Mouse (Mus musculus) T-helper 17 cell (primary cell): ENCODE results near the gene Cfap61.

Source experiments
- in situ Hi-C, 2 experiments: fragments of 300-600 bp; cut with MboI, MseI; formaldehyde crosslinking; loops; 1 replicate in 1 of 2; 2 replicates in 1 of 2; pipeline ENCODE4 v1.15.1; 2025; ENCODE audit warnings: high pct_unique_total_duplicates in 2 of 2

Gene Cfap61

DNA sequence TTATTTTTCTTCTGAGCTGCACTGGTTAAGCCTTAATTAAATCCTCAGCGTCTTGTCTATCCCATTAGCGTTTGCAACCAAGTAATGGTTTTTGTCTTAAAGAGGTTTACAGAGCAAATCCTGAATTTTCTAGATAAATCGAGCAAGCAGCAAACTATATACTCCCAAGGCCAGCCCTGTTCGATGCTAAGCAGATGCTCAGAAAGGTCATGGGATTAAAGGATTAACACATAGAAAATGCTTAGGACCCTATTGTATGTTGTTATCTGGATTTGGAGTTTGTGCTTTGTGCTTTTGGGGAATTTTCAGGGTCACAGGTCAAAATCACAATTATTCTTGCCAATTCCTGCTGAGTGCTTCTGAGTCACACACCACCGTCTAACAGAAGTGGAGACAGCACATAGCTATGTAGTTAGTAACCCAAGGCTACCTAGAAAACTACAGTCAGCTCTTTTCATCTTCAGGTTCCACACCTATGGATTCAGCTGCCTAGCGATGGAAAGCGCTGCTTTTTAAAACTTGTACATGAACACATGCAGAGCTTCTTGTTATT, 13.9 kb downstream of the Cfap61 start:
- in situ Hi-C loops = no loop called here

DNA sequence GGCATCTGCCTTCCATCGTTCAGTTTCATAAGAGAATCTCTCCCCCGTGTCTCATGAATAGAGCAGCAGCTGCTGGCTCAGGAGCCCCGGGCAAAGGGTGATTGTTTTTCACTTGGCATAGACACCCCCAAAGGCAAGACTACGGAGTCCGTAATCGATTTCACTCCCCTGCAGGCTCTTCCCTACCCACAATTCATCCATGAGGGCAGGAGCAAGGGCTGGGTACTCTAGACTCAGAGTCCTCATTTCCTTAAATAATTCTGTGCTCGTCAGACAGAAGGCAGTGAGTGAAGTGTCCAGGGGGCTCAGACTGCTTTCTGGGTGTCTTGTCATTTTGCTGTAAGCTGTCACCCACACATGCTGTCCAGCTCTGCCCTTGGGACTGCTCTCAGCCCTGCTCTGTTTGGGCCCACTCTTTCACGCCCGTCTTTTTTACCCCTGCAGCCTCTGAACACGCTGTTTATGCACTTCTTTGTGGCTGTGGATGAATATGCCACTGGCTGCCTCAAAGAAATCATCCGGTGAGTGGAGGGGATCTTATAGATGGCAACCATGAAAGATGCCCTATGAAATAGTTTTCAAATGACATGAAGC, 15.0 kb downstream of the Cfap61 start:
- in situ Hi-C loops = loop anchor here (5.0 to 10.0 kb wide), 3 partner anchors 242 to 478 kb away; no protein-coding TSS in a partner anchor

DNA sequence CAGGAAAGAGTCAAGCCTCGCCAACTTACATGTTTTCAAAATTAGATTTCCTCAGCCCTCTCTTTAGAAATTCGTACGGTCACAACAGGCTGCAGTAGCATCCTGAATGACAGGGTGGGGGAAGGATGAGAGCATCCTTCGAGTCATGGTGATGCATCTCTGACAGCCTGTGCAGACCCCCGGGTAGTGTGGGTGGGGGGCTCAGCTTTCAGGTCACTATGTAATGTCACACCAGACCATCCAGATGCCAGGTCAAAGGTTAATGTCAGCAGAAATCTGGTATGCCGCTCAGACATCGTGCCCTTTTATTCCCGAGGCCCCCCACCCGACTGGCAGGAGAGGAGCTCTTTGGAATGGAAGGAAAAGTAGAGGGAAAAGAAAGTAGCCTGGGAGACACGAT, 15.7 kb downstream of the Cfap61 start:
- in situ Hi-C loops = loop anchor here (5.0 to 10.0 kb wide), 3 partner anchors 243 to 477 kb away; no protein-coding TSS in a partner anchor

DNA sequence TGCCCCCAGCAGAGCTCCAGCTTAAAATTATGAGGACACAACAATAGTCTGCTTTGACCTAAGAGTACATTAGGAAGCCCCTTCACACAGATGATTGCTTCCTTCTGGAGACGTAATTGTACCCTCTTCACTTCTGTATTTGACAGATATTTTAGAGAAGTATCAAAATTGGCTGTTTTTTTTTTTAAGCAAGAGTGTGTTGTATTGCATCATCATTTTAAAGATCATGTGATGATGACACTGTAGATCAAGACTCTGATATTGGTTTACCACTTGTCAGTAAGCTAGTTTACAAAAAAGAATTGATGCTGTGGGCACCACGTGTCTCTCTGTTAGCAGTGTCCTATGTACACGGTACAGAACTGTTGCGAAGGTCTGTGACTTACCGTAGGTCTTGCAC, 18.1 kb downstream of the Cfap61 start:
- in situ Hi-C loops = loop anchor here (5.0 to 10.0 kb wide), 3 partner anchors 245 to 475 kb away; no protein-coding TSS in a partner anchor

DNA sequence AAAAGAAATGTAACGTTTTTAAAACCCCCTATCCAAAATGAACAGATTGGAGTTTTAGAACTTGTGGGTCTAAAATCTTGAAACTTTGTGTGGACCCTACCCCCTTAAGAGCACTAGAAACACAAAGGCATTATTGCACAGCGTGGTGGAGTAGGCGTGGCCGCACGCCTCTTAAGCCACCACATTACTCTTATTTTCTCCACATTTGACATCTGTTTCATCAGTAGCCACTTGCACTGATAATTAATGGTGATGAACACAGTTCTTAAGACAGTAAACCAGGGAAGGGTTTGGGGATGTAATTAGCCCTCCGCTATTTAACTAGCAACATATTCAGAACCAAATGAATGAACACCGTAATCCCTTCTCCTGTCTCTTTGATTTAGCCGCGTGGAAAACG, 21.3 kb downstream of the Cfap61 start:
- in situ Hi-C loops = loop anchor here in 1 of 2 experiments (10.0 kb wide), 1 partner anchor 259 kb away; no protein-coding TSS in a partner anchor

DNA sequence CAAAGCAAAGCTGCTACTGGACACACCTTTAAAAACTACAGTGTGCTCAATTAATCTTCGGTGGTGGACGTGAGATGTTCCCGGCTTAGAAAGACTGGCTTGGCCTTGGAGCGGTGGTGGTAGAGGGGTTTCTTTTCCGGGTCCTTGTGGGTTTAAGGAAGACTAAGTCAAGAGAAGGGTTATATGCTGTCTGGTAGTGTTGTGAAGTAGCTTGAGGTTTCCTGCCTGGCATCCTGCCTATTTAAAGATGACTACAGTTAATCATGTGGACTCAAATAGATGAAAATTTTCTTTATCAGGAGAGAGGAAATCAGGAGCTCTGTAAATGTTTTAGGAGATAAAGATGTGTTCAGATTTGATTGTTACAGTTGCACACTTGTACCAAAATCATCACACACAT, 21.7 kb downstream of the Cfap61 start:
- in situ Hi-C loops = loop anchor here in 1 of 2 experiments (10.0 kb wide), 1 partner anchor 258 kb away; no protein-coding TSS in a partner anchor

DNA sequence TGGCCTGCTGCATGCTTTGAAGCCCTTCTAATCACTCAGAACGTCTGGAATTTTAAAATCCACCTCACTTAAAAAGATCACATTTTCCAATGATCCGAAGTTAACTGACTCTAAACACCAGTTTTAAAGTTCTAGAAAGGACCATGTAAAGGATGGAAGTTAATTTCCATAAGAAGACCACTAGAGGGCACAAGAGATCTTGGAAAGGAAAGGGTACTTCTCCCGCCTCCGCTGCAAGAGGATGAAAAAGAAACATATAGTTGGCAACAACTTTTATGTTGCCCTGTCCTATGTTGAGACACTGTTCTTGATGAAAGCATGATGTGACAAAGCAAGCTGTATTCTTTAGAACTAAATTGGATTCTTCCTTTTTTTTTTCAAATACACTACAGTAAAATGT, 22.9 kb downstream of the Cfap61 start:
- in situ Hi-C loops = loop anchor here in 1 of 2 experiments (10.0 kb wide), 1 partner anchor 257 kb away; no protein-coding TSS in a partner anchor

DNA sequence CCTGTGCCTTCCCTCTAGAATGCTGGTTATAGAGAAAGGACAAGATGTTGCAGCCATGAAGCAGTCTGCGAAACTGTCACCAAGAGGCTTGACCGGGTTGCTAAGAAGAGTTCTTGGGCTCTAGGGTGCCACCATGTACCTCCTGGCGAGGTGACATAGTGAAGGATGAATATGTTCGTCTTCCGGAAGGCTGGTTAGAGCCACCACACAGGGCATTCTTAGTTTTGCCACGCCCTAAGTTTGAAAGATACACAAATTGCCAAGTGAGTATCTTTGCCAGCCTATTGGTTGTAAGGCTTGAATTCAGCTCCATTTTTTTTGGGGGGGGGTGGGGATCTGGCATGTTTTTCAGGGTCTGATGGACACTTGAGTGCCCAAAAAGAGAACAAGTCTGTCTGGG, 23.5 kb downstream of the Cfap61 start:
- in situ Hi-C loops = loop anchor here in 1 of 2 experiments (10.0 kb wide), 1 partner anchor 257 kb away; no protein-coding TSS in a partner anchor

DNA sequence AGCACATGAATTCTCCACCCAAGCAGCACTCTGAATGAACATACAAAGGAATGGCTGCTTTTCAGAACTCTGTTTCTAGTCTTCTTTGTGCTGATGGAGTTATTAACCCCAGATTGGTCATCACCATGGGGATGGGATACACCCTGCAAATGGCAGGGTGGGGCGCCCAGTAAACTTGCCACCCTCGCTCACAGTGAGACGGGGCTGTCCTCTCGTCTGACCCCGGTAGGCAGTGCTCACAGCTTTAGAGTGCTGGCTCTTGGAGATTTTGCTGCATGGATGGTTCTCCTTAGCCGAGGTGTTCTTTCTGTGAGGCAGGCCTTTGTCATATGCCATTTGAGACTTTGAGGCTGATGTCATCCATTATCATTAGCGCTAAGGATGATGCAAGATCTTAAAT, 24.0 kb downstream of the Cfap61 start:
- in situ Hi-C loops = loop anchor here in 1 of 2 experiments (10.0 kb wide), 1 partner anchor 256 kb away; no protein-coding TSS in a partner anchor

DNA sequence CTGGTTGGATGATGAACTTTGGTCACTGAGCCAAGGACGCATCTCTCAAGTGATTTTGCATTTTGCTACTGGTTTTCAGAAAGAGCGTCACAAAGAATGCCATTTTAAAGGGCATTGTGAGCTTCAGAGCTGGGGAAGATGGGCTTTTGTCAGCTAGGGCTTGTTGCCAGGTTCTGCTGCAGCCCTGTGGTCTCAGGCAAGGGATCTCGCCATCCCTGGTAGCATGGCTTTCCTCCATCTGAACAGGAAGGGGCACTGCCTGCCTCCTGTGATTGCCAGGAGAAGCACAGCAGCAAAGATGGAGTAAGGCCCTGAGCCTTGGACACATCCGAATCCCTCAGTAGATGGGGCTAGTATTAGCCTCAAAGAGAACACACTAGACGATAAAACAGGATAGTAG, 27.3 kb downstream of the Cfap61 start:
- in situ Hi-C loops = loop anchor here in 1 of 2 experiments (5.0 kb wide), 1 partner anchor 450 kb away; no protein-coding TSS in a partner anchor

DNA sequence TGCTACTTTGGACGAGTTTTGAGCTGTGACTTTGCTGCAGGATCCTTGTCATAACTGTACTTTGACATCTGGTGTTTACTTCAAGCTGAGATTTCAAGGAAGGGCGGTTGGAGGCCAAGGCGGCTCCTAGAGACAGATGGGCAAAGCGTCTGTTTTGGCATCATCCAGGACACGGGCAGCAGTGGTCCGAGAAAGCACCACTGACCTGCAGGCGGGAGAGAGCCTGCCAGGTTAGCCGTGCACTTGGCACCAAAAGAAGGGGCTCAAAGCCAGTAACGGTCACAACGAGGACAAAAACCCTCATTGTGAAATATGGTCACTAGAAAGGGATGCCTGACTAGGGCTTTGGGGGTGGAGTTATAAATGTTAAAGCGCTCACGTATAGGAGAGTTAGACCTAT, 36.2 kb downstream of the Cfap61 start:
- in situ Hi-C loops = no loop called here

DNA sequence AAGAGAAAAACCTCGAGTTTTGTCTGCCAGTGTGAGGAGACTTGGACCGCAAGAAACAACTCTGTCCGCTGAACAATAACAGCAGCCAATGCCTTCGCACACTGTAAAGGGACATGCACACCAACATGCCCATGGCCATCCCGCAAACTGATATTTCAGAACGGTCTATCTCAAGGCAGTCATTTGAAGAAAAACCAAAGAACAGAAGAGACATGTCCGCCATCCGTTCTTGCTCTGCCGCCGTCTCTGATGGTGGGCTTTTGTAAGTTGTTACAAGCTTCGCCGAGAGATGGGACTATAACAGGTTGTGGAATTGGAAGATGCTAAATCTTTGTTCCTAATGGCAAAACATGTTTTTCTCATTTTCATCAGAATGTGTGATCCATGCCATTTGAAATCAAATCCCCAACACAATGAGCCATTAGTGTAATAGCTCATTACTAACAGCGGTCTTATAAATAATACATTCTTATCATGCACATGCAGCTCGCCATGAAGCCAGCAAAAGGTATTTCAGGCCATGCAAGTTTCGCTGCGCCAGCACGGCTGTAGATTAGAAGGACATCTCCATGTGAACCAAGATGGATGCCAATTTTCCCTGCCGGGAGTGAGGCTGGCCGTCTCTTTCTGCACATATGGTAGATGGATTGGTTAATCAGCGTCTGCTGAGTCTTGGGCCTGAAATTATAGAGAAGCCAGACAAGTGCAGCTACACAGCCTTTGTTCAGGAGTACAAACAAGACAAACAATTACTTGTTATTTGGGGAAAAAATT, 36.8 kb downstream of the Cfap61 start:
- in situ Hi-C loops = no loop called here

DNA sequence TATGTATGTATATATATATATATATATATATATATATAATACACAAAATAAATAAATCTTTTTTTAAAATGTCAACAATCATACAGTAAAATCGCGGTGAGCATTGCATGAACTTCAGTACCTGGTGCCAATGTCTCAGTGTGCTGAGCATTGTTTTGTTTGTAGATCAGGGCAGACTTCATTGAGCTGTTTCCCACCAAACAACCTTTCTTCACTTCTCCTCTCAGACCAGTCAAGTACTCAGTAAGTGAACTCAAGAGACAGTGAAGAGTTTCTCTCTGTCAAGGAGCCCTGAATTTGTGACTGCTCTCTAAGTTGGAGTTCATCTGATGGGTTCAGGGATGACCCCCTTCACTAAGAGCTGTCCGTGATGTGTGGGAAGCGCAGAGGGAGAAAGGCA, 38.0 kb downstream of the Cfap61 start:
- in situ Hi-C loops = no loop called here

DNA sequence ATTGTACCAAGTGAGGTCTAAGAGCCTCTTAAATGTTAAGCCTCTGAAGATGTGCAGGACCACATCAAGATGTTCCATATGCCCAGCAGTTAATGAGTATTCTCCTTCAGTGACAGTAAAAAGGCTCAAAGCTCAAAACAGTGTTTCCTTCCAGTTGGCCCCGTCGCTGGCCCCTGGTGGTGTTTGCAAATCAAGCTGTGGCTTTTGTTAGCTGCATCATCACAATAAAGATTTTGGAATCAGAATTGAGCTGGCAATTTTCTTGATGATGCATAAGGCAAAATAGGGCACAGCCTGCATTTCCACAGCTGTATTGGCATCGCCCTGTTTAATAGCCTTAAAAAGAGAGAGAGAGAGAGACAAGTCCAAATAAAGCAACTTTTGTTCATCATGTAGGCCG, 45.0 kb downstream of the Cfap61 start:
- in situ Hi-C loops = no loop called here

DNA sequence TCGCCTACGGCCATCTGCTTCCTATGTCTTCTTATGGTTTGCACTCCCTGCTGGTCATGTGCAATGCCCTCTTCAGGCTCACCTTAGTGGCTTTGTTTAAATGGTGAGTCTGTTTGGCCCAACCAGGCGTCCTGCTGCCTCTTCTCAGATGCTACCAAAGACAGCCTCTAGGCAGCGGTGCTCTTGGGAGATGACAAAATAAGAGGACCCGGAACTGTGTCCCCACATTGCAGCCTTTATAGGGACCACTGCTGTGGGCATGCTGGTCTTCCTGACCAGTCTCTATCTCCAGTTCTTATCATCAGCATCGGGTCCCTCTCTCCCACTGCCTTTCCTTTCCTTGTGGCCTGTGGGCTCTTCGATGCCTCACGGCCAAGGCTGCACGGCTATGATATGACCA, 46.3 kb downstream of the Cfap61 start:
- in situ Hi-C loops = no loop called here

DNA sequence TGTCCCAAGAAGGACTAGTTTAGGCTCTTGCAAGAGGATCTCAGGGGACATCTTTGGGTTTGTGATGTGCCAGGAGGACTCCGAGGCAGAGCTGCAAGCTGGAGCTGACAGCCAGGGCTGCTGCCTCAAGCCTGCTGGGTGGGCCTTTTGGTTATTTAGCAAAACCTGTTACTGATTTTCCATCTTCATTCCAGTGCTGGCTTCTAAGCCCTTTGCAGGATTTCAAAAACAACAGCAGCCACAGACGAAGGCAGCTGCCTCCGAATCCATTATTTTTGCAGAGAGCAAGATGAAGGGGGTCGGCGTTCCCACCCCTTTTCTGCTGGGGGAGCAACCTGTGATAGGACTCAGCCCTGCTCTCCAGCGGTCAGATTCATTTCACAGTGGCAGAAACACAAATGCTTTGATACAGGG, 47.1 kb downstream of the Cfap61 start:
- in situ Hi-C loops = no loop called here

DNA sequence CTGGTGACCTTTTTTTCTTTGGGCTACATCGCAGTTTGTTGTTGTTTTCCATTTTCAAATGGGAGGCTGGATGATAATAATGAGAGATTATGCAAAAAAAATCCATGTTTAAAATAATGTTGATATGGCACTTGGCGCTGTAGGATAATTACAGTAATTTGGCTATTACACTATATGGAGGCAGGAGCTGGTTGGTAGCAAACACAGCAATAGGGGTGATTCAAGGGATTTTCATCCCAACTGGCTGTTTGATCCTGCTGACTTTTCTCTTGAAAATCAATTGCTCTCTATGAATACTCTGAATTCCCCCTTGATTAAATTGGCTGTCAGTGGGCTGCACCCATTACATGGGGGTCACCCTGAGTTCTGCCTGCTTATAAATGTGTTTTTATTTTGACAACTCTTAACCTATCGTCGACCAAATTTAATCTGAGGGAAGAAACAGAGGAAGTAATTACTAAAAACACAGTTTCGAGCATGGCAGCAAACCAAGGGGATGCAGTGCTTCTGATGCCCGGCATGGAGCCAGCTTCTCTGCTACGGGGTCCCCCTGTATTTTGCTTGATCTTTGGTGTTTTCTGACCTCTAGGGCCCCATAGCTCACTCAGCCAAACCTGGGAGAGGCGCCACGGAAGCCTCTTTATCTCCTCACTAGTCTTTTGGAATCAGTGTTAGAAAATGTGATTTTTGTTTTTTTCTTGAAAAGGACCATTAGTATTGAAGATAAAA, 47.9 kb downstream of the Cfap61 start:
- in situ Hi-C loops = no loop called here

DNA sequence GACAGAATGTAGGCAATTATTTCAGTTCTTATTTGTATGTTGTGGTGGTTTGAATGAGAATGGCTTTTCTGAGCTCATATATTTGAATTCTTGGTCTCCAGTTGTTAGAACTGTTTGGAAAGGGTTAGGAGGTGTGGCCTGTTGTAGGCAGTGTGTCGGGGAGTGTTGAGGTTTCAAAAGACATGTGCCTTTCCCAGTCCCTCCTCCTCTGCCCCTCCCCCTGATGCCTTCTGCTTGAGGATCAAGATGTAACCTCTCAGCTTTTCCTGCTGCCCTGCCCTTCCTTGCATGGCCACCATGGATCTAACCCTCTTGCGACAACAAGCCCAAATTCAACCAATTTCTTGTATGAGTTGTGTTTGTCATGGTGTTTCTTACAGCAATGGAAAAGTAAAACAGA, 53.2 kb downstream of the Cfap61 start:
- in situ Hi-C loops = no loop called here

DNA sequence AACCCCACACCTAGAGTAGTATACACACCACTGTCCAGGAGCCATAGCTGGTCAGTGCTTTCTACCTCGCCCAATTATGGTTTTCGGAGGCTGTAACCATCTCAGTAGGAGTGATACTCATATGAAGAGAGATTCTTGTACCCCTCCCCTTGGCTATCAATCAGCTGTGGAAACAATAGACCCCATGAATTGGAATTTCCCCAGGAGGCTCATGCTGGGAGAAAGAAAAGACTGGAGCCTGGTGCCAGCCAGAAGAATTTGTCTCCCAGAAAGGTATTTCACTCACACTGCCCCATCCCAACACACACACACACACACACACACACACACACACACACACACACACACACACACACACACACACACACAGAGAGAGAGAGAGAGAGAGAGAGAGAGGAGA, 55.9 kb downstream of the Cfap61 start:
- in situ Hi-C loops = no loop called here

DNA sequence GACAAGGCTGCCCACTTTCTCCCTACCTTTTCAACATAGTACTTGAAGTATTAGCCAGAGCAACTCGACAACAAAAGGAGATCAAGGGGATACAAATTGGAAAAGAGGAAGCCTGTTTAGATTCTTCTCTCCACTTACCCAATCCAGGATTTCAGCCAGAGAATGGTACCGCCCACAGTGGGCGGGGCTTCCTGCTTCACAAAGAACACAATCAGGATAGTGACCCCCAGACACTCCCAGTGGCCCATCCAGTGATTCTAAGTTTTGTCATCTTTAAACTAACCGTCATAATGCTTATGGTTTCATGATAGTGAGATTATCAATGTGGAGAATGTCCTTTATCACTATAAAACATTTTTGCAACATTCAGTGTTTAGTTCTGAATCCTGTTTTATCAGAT, 61.9 kb downstream of the Cfap61 start:
- in situ Hi-C loops = no loop called here

DNA sequence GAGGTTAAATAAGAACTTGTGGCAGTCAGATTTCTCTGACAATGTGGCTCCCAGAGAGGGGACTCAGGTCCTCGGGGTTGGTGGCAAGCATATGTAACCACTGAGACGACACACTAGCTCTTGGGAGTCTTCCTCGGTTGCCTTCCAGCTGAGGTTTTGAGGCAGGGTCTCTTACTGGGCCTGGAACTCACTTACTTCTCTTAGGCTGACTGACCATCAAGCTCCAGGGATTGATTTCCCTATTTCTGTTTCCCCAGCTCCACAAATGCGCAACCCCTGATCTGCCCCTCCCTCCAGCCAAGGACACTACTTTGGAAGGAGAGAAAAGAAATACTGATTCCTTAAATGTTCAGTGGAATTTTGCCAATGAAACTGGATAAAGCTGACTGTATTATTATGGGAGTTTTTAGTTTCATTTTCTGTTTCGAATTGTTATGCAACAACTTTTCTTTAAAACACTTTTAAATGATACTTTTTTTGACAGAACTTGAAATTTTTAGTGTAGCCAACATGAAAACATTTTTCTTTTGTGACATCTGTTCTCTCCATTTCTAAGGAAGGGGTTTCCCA, 63.5 kb downstream of the Cfap61 start:
- in situ Hi-C loops = no loop called here
